Mouse (Mus musculus) sigmoid colon, adult 10 weeks (tissue): ENCODE results near the gene Gm8374. TPM values are rescaled to one million over a fixed set of nuclear protein-coding genes. Genes with fewer than 3 reads are reported as not detected.

ENCODE experiments used
- polyA plus RNA-seq: library from polyadenylated mRNA; stranded (reverse); fragments of 350-450 nt; fragmentation: Illumina TruSeq; extraction: RNeasy Lipid Tissue Mini Kit (QIAGEN cat#74804); gene quantifications from one replicate; pipeline ENCODE4 v1.2.3, GENCODE M21; 2014; ENCODE audit warnings: low read depth, low replicate concordance

Gene Gm8374
- not detected for polyA plus RNA-seq

DNA sequence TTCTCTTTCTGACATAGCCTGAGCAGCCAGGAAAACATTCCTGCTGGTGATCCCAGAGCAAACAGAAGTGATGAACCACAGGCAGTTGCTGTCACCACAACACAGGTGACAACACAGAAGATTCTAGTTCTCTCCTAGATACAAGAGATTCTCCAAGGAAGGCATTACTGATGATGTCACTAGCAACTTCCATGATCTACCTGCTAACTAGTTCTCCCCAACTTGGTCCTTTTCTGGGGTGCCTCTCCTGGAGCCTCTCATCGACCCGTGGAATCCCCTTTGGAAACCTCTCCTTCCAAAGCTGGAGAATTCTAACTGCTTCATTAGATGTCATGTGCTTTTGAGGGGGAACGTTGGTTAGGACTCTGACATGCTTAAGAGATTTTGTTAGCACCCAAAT lies at the start of gene Gm8374:
Gene Gm8374 (minus strand): TSS at position 101 of the 400 bp plus-strand sequence.

DNA sequence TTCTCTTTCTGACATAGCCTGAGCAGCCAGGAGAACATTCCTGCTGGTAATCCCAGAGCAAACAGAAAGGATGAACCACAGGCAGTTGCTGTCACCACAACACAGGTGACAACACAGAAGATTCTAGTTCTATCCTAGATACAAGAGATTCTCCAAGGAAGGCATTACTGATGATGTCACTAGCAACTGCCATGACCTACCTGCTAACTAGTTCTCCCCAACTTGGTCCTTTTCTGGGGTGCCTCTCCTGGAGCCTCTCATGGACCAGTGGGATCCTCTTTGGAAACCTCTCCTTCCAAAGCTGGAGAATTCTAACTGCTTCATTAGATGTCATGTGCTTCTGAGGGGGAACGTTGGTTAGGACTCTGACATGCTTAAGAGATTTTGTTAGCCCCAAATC lies 32.6 kb downstream of the Gm8374 start, which contains the start of gene Gm5797:
Gene Gm5797 (minus strand): TSS at position 101 of the 400 bp plus-strand sequence.

DNA sequence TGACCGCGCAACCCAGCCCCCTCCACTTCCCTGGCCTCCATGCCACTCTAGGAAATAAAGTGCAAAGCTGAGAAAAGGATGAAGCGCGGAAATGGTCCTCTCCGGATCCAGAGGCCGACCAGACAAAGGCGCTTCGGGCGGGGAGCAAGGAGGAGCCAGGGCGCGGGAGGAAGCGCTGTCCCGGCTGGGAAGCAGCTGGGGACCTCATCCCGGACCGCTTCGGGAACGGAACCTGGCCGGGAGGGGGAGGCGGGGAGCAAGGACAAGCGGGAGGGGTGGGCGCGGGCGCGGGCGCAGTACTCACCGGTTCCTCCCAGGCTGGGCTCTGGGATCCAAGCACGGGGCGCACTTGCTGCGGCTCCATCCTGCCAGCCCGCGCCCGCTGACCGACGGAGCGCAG lies 50.3 kb downstream of the Gm8374 start, which contains the start of gene Gm3739:
Gene Gm3739 (minus strand): TSS at position 389 of the 400 bp plus-strand sequence.

Other genes starting within 250 kb of the Gm8374 start
- gene Gm6676, start 239.7 kb downstream of the Gm8374 start, polyA plus RNA-seq: not detected
- 1.6 TPM for gene Gm3512, start 190.6 kb downstream of the Gm8374 start, polyA plus RNA-seq
- gene Gm16434, start 170.6 kb downstream of the Gm8374 start, polyA plus RNA-seq: not detected
- gene Gm3727, start 100.4 kb downstream of the Gm8374 start, polyA plus RNA-seq: not detected
- 0.66 TPM for gene Gm3739, start 50.1 kb downstream of the Gm8374 start, polyA plus RNA-seq
- gene Gm5797, start 32.7 kb downstream of the Gm8374 start, polyA plus RNA-seq: not detected
- gene Gm3755, start 85.8 kb upstream of the Gm8374 start, polyA plus RNA-seq: not detected
- 0.60 TPM for gene Gm3752, start 118.6 kb upstream of the Gm8374 start, polyA plus RNA-seq
- 0.32 TPM for gene Gm3558, start 203.4 kb upstream of the Gm8374 start, polyA plus RNA-seq
- gene Gm10338, start 230.5 kb upstream of the Gm8374 start, polyA plus RNA-seq: not detected